Mouse (Mus musculus): ENCODE results near the gene Usp10.

DNA sequence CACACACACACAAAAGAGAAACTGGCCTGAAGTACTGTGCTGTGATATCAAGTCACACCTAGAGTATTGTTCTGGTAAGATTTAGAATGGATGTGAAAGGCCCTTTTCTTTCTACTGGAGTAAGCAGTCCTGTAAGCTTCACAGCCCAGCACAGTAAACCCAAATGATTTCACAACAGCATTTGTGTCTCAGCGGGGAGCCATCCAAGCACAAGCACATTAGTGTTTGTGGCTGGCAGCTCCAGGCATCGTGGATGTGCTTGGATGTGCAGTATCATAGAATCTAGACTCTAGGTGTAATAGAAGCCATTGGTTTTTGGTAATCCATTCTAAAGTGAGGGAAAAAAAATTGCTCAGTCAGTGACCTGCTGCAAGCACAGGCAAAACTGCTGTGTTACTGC lies 29.2 kb downstream of the Usp10 start:
- no peak for TF ChIP-seq CTCF (IDR thresholded peaks at IDR 0.05; ENCODE audit: low read depth, low read length)
- TF ChIP-seq POLR2A (IDR thresholded peaks at IDR 0.05; ENCODE audit: extremely low read depth, insufficient read depth, low read length) = no peak
